Mouse (Mus musculus) CH12.LX (cell line): ENCODE measurements around the gene Dph1.

Source experiments
- CHD1 ChIP-seq: IDR thresholded peaks from 2 replicates; pipeline ENCODE4 v1.6.1; 2012; ENCODE audit warnings: low read depth, low read length, improper control_type of control experiment, inconsistent platforms
- ELF1 ChIP-seq: IDR thresholded peaks from 2 replicates; pipeline ENCODE4 v1.6.1; 2014; ENCODE audit warnings: low read depth, mild to moderate bottlenecking, inconsistent platforms, low read length, improper control_type of control experiment
- EP300 ChIP-seq: IDR thresholded peaks from 2 replicates; pipeline ENCODE4 v1.6.1; 2011; ENCODE audit warnings: low read length, improper control_type of control experiment
- NRF1 ChIP-seq: IDR thresholded peaks from 2 replicates; pipeline ENCODE4 v1.6.1; 2014; ENCODE audit warnings: low read depth, mild to moderate bottlenecking, inconsistent platforms, low read length, improper control_type of control experiment, moderate library complexity
- RCOR1 ChIP-seq: conservative IDR thresholded peaks from 2 replicates; pipeline ENCODE4 v1.6.1; 2012; ENCODE audit warnings: low read depth, mild to moderate bottlenecking, inconsistent platforms, low read length, improper control_type of control experiment

GRCm38 (mm10) chr11:75212031-75212667, 21.1 kb upstream of the Dph1 start:
- TF ChIP-seq CHD1 (no peak), EP300 (no peak), NRF1 (no peak), RCOR1 (no peak), ELF1 (no peak)
